Mouse (Mus musculus) spleen, adult 2 months (tissue): ENCODE results near the gene Safb2. TPM values are rescaled to one million over a fixed set of nuclear protein-coding genes. Genes with fewer than 3 reads are reported as not detected.
A peak's percentile ranks its signal among the peaks of the same experiment; 100 is the strongest.
"Not testable (repeated sequence)": the region's sequence is repeated elsewhere in the genome, so short reads cannot be mapped to it uniquely, and the experiment has no call there.

ENCODE experiments used
- DNase-seq, 2 experiments: peaks; one replicate each; pipeline versions ENCODE4 v3.0.0 to v3.0.0-alpha.2; 2012 to 2021; ENCODE audit warnings: low spot score in 2 of 2, low read depth in 1 of 2
- H3K27ac ChIP-seq: fragments of 200-500 bp; 2 replicates; pipeline ENCODE4 v1.5.1; 2012; ENCODE audit warnings: low read length, inconsistent platforms; ENCODE audit not compliant: insufficient read depth
- H3K27me3 ChIP-seq: fragments of 200-500 bp; 2 replicates; pipeline ENCODE4 v1.6.1; 2012; ENCODE audit warnings: mild to moderate bottlenecking, moderate library complexity, low read length, inconsistent platforms; ENCODE audit not compliant: control insufficient read depth, insufficient read depth
- H3K36me3 ChIP-seq: fragments of 200-500 bp; 2 replicates; pipeline ENCODE4 v1.6.1; 2012; ENCODE audit warnings: mild to moderate bottlenecking, low read length, inconsistent platforms; ENCODE audit not compliant: control insufficient read depth, insufficient read depth
- H3K4me1 ChIP-seq: fragments of 200-500 bp; 2 replicates; pipeline ENCODE4 v1.6.1; 2011; ENCODE audit warnings: inconsistent platforms; ENCODE audit not compliant: control insufficient read depth, insufficient read depth, insufficient read length
- H3K4me3 ChIP-seq: fragments of 200-500 bp; 2 replicates; pipeline ENCODE4 v1.5.1; 2011; ENCODE audit warnings: mild to moderate bottlenecking, inconsistent platforms; ENCODE audit not compliant: insufficient read depth, insufficient read length; ENCODE audit errors: extremely low read depth
- CTCF ChIP-seq: fragments of 200-500 bp; IDR thresholded peaks from 2 replicates; pipeline ENCODE4 v1.5.1; 2011; ENCODE audit warnings: mild to moderate bottlenecking, inconsistent platforms; ENCODE audit not compliant: insufficient read depth, insufficient read length, insufficient replicate concordance; ENCODE audit errors: extremely low read depth
- POLR2A ChIP-seq: fragments of 200-500 bp; IDR thresholded peaks from 2 replicates; pipeline ENCODE4 v1.6.1; 2011; ENCODE audit warnings: low read depth, low read length, inconsistent platforms
- WGBS: fragments of 180-500 bp; shearing (Covaris S2); methylation state at CpG from one replicate; pipeline ENCODE4 v1.1.7; 2018; 5-methylcytosine and 5-hydroxymethylcytosine counted together
- polyA plus RNA-seq: library from polyadenylated mRNA; depleted of rRNA; stranded (reverse); fragments of >200 nt; gene quantifications from 2 replicates; pipeline ENCODE4 v1.2.3, GENCODE M21; 2012; rRNA removed

Gene Safb2
- polyA plus RNA-seq, result 152 and 157 TPM in 2 replicates

DNA sequence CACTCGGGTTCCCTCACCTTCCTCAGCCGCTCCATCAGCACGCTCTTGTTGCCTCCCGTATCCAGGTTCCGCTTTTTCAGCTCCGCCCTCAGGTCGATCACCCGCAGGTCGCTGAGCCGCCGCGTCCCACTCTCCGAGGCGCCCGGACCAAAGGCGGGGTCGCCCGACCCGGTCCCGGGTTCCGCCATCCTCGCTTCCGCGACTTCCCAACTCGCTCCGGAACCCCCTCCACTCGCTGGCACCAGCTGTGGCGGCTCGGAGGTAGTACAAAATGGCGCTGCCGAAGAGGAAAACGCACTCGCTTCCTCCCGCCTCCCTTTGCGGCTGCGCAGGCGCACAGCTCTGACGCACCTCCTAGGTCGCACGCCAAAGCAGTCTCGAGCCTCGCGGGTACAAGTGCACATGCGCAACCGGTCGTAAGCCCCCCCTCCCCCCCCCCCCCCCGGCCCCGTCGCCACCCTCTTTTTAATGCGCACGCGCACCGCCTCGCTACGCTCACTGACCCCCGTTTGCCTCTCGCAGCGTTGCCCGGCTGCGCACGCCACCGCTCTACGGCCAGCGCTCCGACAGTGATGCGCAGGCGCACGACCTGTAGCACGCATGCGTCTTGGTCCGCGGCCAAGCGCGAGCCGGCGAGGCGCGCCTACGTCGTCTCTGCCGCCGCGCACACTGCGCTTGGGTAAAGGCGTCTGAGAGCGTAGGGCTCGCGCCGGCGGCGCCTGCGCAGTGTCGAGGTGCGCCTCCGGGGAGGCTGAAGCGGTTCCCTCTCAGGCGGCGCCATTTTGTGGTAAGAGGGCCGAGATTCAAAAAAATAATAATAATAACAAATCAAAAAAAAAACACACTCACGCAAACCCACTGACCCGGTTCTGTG, at the start of gene Safb2, which contains the start of gene Safb:
Safb2 (minus strand) TSS at position 329 of the 874 bp plus-strand sequence.
Safb (plus strand) TSS at position 569 of the 874 bp plus-strand sequence.
- H3K4me3 ChIP-seq, result peak within 1 kb of the TSS; percentile 82
- peaks cover 30% of the 10 kb centered on the region for H3K36me3 ChIP-seq
- TF ChIP-seq CTCF, result no peak
- peak; percentile 85 for TF ChIP-seq POLR2A
- H3K27me3 ChIP-seq, result no peaks in the 10 kb centered on the region
- WGBS, result under 1% methylated on average over 89 of the region's 101 CpGs
- peak within 1 kb of the TSS; percentile 98 for H3K27ac ChIP-seq
- H3K4me1 ChIP-seq, result peaks cover 19% of the 10 kb centered on the region
- DNase-seq, result peak; percentile 98 to 99

DNA sequence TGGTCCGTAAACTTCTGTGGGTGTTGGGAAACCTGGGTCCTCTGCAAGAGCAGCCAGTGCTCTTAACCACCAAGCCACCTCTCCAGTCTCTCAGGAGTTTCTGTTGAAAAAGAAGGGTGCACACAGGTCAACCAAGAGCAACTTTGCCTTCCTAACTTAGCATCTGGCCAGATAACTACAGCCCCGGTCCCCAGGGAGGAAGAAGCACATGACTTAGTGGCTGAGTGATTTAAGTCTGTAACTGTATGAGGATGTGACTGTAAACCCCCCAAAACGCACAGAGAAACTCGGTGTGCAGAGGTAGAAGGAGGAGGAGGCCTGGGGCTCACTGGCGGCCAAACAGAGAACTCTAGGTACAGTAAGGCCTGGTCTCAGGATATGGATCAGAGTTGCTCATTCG, 49.6 kb upstream of the Safb2 start:
- TF ChIP-seq POLR2A, result no peak
- no peak for TF ChIP-seq CTCF
- Histone ChIP-seq H3K27me3 (no peaks in the 10 kb centered on the region), H3K36me3 (no peaks in the 10 kb centered on the region)

GRCm38 (mm10) chr17:56631807-56632206, 47.4 kb upstream of the Safb2 start:
- H3K4me3 ChIP-seq, result no peak overlapping the region
- 78% methylated on average over 4 of the region's 4 CpGs for WGBS
- no peaks in the 10 kb centered on the region for H3K27me3 ChIP-seq
- H3K4me1 ChIP-seq, result peaks cover 9% of the 10 kb centered on the region; the same call in 1 of the 2 replicates
- H3K36me3 ChIP-seq, result no peaks in the 10 kb centered on the region
- TF ChIP-seq POLR2A (no peak), CTCF (no peak)
- DNase-seq, result no peak
- no peak overlapping the region for H3K27ac ChIP-seq

More for the DNA sequence above, 49.6 kb upstream of the Safb2 start:
- peak; percentile 54 to 66 for DNase-seq
- H3K27ac ChIP-seq, result peak overlapping the region; percentile 59; the same call in 1 of the 2 replicates
- no peak overlapping the region for H3K4me3 ChIP-seq
- 38% methylated on average over 6 of the region's 6 CpGs for WGBS
- peaks cover 2% of the 10 kb centered on the region; the same call in 1 of the 2 replicates for H3K4me1 ChIP-seq

- not testable (repeated sequence) for H3K27me3 ChIP-seq
These were observed 45.7 kb upstream of the Safb2 start for GRCm38 (mm10) chr17:56629800-56630781.

GRCm38 (mm10) chr17:56627530-56628277, 43.3 kb upstream of the Safb2 start, which contains the start of gene Catsperd:
Catsperd (plus strand) TSS chr17:56628143.
- no peak for TF ChIP-seq CTCF
- no peak for TF ChIP-seq POLR2A
- Histone ChIP-seq H3K27me3 (no peaks in the 10 kb centered on the region), H3K4me1 (peaks cover 10% of the 10 kb centered on the region; the same call in 1 of the 2 replicates), H3K36me3 (0 out of 2 replicates have a peak, but pooled peaks cover 1% of the 10 kb centered on the region), H3K4me3 (peak within 1 kb of the TSS; percentile 75), H3K27ac (no peak within 1 kb of the TSS)
- WGBS, result 17% methylated on average over 26 of the region's 26 CpGs
- DNase-seq, result no peak

More at GRCm38 (mm10) chr17:56629800-56630781, 45.7 kb upstream of the Safb2 start:
- H3K36me3 ChIP-seq, H3K27ac ChIP-seq, H3K4me3 ChIP-seq, DNase-seq: not testable (repeated sequence)
- WGBS, result 85% methylated on average over 27 of the region's 27 CpGs
- H3K4me1 ChIP-seq, result peaks cover 12% of the 10 kb centered on the region; the same call in 1 of the 2 replicates
